Mouse (Mus musculus) erythroblast, adult 5-6 weeks (primary cell): ENCODE results near the gene Fzd4. TPM values are rescaled to one million over a fixed set of nuclear protein-coding genes. Genes with fewer than 3 reads are reported as not detected.

Experiments
- ATAC-seq: replicated peaks from 2 replicates; pipeline ENCODE4 v1.8.0; 2016; ENCODE audit warnings: moderate number of reproducible peaks, mild to moderate bottlenecking, moderate TSS enrichment, inconsistent platforms; ENCODE audit not compliant: poor library complexity, low FRiP score, severe bottlenecking
- total RNA-seq, 2 experiments: library from RNA; stranded (forward) in 1 of 2; stranded (reverse) in 1 of 2; fragments of 150-400 nt in 1 of 2; fragments of 200-764, 138-1000 nt in 1 of 2; gene quantifications; 2 replicates each; pipeline versions ENCODE4 v1.2.3 to v1.2.4; 2015 to 2017; ENCODE audit warnings: low replicate concordance in 2 of 2

Gene Fzd4
- total RNA-seq, 2 experiments from 2014 or later = not detected

GRCm38 (mm10) chr7:89397837-89398534 lies 6.2 kb upstream of the Fzd4 start:
- no peak for ATAC-seq

- ATAC-seq = no peak
Observed at GRCm38 (mm10) chr7:89400721-89401120, 3.4 kb upstream of the Fzd4 start.

GRCm38 (mm10) chr7:89401136-89401858 lies 2.9 kb upstream of the Fzd4 start:
- ATAC-seq = no peak

- no peak for ATAC-seq
Observed at GRCm38 (mm10) chr7:89401936-89402335, 2.2 kb upstream of the Fzd4 start.

- ATAC-seq = no peak
Observed at GRCm38 (mm10) chr7:89403053-89403972, 842 bp upstream of the Fzd4 start.

- no peak for ATAC-seq
Observed at GRCm38 (mm10) chr7:89404734-89405440, 732 bp downstream of the Fzd4 start.

GRCm38 (mm10) chr7:89406011-89406410 lies 1.9 kb downstream of the Fzd4 start:
- no peak for ATAC-seq

GRCm38 (mm10) chr7:89407006-89407940 lies 3.1 kb downstream of the Fzd4 start:
- ATAC-seq = no peak

- ATAC-seq = no peak
Observed at GRCm38 (mm10) chr7:89410294-89410693, 6.1 kb downstream of the Fzd4 start.

- ATAC-seq = no peak
Observed at GRCm38 (mm10) chr7:89411346-89411745, 7.2 kb downstream of the Fzd4 start.

- ATAC-seq = no peak
Observed at GRCm38 (mm10) chr7:89412094-89412493, 7.9 kb downstream of the Fzd4 start.

- ATAC-seq = no peak
Observed at GRCm38 (mm10) chr7:89416027-89416426, 11.9 kb downstream of the Fzd4 start.

- no peak for ATAC-seq
Observed at GRCm38 (mm10) chr7:89417707-89418106, 13.6 kb downstream of the Fzd4 start.

GRCm38 (mm10) chr7:89418127-89418653 lies 14.0 kb downstream of the Fzd4 start:
- no peak for ATAC-seq

- no peak for ATAC-seq
Observed at GRCm38 (mm10) chr7:89418917-89419679, 14.9 kb downstream of the Fzd4 start.

GRCm38 (mm10) chr7:89421294-89421693 lies 17.1 kb downstream of the Fzd4 start:
- no peak for ATAC-seq

- ATAC-seq = no peak
Observed at GRCm38 (mm10) chr7:89422650-89423049, 18.5 kb downstream of the Fzd4 start.

- ATAC-seq = no peak
Observed at GRCm38 (mm10) chr7:89423194-89423593, 19.0 kb downstream of the Fzd4 start.
